Mouse (Mus musculus) liver, embryonic 12.5 days (tissue): Measurements from ENCODE around the gene Twist2. TPM values are rescaled to one million over a fixed set of nuclear protein-coding genes. Genes with fewer than 3 reads are reported as not detected.

Source experiments
- ATAC-seq: fragments of 200-750 bp; cut with Nextera tagmentation; 2 replicates; pipeline ENCODE4 v1.8.0; 2017; ENCODE audit warnings: moderate number of reproducible peaks, mild to moderate bottlenecking, moderate library complexity
- H3K27ac ChIP-seq: fragments of 300-500 bp; sonication (generic); 2 replicates; pipeline ENCODE4 v1.5.1; 2016; ENCODE audit warnings: mild to moderate bottlenecking
- H3K27me3 ChIP-seq: fragments of 300-500 bp; sonication (generic); replicated peaks from 2 replicates; pipeline ENCODE4 v1.6.1; 2016; ENCODE audit warnings: mild to moderate bottlenecking, moderate library complexity
- H3K36me3 ChIP-seq: fragments of 300-500 bp; sonication (generic); 2 replicates; pipeline ENCODE4 v1.6.1; 2016; ENCODE audit warnings: mild to moderate bottlenecking, moderate library complexity
- H3K4me1 ChIP-seq: fragments of 300-500 bp; sonication (generic); 2 replicates; pipeline ENCODE4 v1.6.1; 2016
- H3K4me2 ChIP-seq: fragments of 300-500 bp; sonication (generic); 2 replicates; pipeline ENCODE4 v1.6.1; 2016; ENCODE audit warnings: mild to moderate bottlenecking, moderate library complexity
- H3K4me3 ChIP-seq: fragments of 300-500 bp; sonication (generic); 2 replicates; pipeline ENCODE4 v1.5.1; 2016; ENCODE audit warnings: mild to moderate bottlenecking, moderate library complexity
- H3K9ac ChIP-seq: fragments of 300-500 bp; sonication (generic); 2 replicates; pipeline ENCODE4 v1.6.1; 2016; ENCODE audit warnings: mild to moderate bottlenecking, moderate library complexity
- H3K9me3 ChIP-seq: fragments of 300-500 bp; sonication (generic); replicated peaks from 2 replicates; pipeline ENCODE4 v1.6.1; 2016; ENCODE audit warnings: mild to moderate bottlenecking, moderate library complexity
- WGBS: fragments of 180-500 bp; shearing (Covaris S2); methylation state at CpG from one replicate; pipeline ENCODE4 v1.1.7; 2016; ENCODE audit not compliant: insufficient replicate concordance; 5-methylcytosine and 5-hydroxymethylcytosine counted together
- polyA plus RNA-seq: library from polyadenylated mRNA; unstranded; fragments of >200 nt; fragmentation: Nextera tagmentation; extraction: Ambion mirVana; gene quantifications from 2 replicates; pipeline ENCODE4 v1.2.1, GENCODE M21; 2016

Gene Twist2
- 0.87 and 1.0 TPM in 2 replicates for polyA plus RNA-seq

DNA sequence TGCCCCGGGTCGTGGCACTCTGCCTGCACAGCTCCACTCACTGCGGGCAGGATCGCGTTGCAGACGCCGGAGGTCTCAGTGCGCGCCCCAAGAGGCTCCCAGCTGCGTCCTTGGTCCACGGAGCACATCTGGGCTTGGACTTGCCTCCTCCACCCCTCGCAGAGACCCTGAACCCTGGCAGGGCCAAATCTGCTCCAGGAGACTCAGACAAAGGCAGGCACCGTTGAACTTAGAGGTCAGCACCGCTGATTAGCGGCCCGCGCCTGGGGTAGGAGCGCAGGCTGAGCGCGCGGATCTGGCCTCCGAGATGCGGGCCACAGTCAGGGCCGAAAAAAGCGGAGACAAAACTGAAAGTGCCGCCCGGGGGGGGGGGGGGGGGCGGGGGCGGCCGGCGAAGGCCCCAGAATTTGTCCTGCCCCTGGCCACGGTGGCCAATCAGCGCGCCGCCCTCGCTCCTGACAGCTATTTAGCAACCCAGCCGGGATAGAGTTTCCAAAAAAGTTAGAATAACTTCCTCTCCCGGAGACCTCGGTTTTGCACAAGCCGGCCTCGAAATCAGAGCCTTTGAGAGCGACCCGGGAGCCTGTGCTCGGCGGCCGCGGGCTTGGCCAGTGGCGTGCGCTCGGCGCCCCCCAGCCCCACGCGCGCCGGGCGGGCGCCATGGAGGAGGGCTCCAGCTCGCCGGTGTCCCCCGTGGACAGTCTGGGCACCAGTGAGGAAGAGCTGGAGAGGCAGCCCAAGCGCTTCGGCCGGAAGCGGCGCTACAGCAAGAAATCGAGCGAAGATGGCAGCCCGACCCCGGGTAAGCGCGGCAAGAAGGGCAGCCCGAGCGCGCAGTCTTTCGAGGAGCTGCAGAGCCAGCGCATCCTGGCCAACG is at the start of gene Twist2:
Twist2 (plus strand) TSS at position 495 of the 877 bp plus-strand sequence.
- Histone ChIP-seq H3K9me3 (no peaks in the 10 kb centered on the region), H3K4me3 (peak within 1 kb of the TSS; percentile 48), H3K4me1 (no peaks in the 10 kb centered on the region), H3K9ac (no peak within 1 kb of the TSS), H3K27ac (no peak within 1 kb of the TSS), H3K4me2 (peak within 1 kb of the TSS; percentile 68), H3K36me3 (no peaks in the 10 kb centered on the region), H3K27me3 (peaks cover 57% of the 10 kb centered on the region)
- ATAC-seq: no peak
- 2% methylated on average over 71 of the region's 77 CpGs for WGBS

- 74% methylated on average over 9 of the region's 9 CpGs for WGBS
- Histone ChIP-seq H3K4me1 (no peaks in the 10 kb centered on the region), H3K36me3 (no peaks in the 10 kb centered on the region), H3K27ac (no peak overlapping the region), H3K9ac (no peak overlapping the region), H3K27me3 (no peaks in the 10 kb centered on the region), H3K9me3 (no peaks in the 10 kb centered on the region), H3K4me3 (no peak overlapping the region), H3K4me2 (no peak overlapping the region)
- no peak for ATAC-seq
Measured at GRCm38 (mm10) chr1:91752931-91753330, 48.3 kb upstream of the Twist2 start.

DNA sequence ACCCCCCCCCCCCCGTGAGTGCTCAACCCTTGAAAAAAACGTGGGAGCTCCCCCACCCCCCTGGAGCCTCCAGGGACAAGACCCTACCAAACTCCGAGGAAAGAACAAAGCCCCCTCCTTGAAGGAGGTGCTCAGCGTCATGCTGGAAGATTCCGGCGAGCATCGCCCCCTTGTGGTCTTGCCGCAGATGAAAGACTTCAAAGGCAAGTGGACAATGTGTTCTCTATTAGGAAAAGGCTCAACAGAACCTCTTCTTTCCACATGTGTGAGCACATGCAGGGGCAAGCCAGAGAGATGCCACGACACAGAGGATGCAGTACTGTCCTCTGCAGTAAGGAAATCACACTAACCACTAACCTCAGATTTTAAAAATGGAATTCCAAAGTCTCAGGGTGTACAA is 46.2 kb upstream of the Twist2 start:
- no peak for ATAC-seq
- WGBS: 5% methylated on average over 9 of the region's 9 CpGs

GRCm38 (mm10) chr1:91757292-91757691 is 44.0 kb upstream of the Twist2 start:
- no peaks in the 10 kb centered on the region for H3K4me1 ChIP-seq
- no peak for ATAC-seq
- peak overlapping the region; percentile 33 for H3K4me2 ChIP-seq
- no peaks in the 10 kb centered on the region for H3K9me3 ChIP-seq
- H3K9ac ChIP-seq: no peak overlapping the region
- H3K27ac ChIP-seq: no peak overlapping the region
- WGBS: 61% methylated on average over 16 of the region's 16 CpGs
- no peaks in the 10 kb centered on the region for H3K27me3 ChIP-seq
- H3K36me3 ChIP-seq: no peaks in the 10 kb centered on the region
- no peak overlapping the region for H3K4me3 ChIP-seq

More for the DNA sequence above, 46.2 kb upstream of the Twist2 start:
- Histone ChIP-seq H3K9ac (no peak overlapping the region), H3K27me3 (no peaks in the 10 kb centered on the region), H3K36me3 (no peaks in the 10 kb centered on the region), H3K9me3 (no peaks in the 10 kb centered on the region), H3K27ac (no peak overlapping the region), H3K4me3 (no peak overlapping the region), H3K4me1 (no peaks in the 10 kb centered on the region), H3K4me2 (no peak overlapping the region)

DNA sequence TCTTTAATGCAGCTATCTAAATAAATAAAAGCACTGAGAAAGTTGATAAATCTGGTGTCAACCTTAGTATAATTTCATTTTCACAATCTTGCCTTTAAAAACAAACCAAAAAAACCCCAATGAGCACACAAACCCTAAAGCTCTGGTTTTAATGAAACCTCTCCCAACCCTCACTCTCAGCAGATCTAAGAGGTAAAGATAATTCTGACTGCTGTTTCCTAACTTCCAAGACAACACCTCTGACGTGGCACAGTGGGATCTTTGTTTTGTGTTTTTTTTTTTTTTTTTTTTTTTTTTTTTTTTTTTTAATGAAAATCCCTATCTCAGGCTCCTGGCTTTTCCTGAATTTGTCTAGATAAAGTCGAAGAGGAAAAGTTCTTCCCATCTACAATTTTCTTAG is 43.1 kb upstream of the Twist2 start:
- Histone ChIP-seq H3K9me3 (no peaks in the 10 kb centered on the region), H3K4me1 (no peaks in the 10 kb centered on the region), H3K27ac (no peak overlapping the region), H3K36me3 (no peaks in the 10 kb centered on the region), H3K27me3 (no peaks in the 10 kb centered on the region), H3K4me2 (no peak overlapping the region), H3K4me3 (no peak overlapping the region), H3K9ac (no peak overlapping the region)
- ATAC-seq: no peak
- WGBS: 43% methylated on average over 2 of the region's 2 CpGs

GRCm38 (mm10) chr1:91758600-91759515 is 42.4 kb upstream of the Twist2 start:
- Histone ChIP-seq H3K9ac (no peak overlapping the region), H3K36me3 (no peaks in the 10 kb centered on the region), H3K4me1 (no peaks in the 10 kb centered on the region), H3K27ac (no peak overlapping the region), H3K27me3 (no peaks in the 10 kb centered on the region), H3K4me2 (no peak overlapping the region), H3K4me3 (no peak overlapping the region), H3K9me3 (no peaks in the 10 kb centered on the region)
- WGBS: 62% methylated on average over 12 of the region's 12 CpGs
- no peak for ATAC-seq

- Histone ChIP-seq H3K4me2 (no peak overlapping the region), H3K27ac (no peak overlapping the region), H3K9me3 (no peaks in the 10 kb centered on the region), H3K27me3 (no peaks in the 10 kb centered on the region), H3K4me1 (no peaks in the 10 kb centered on the region), H3K4me3 (no peak overlapping the region), H3K36me3 (no peaks in the 10 kb centered on the region), H3K9ac (no peak overlapping the region)
- no peak for ATAC-seq
- WGBS: 62% methylated on average over 14 of the region's 14 CpGs
Measured at GRCm38 (mm10) chr1:91760140-91760986, 40.9 kb upstream of the Twist2 start.

GRCm38 (mm10) chr1:91762528-91763091 is 38.7 kb upstream of the Twist2 start:
- no peak overlapping the region for H3K9ac ChIP-seq
- no peak for ATAC-seq
- no peaks in the 10 kb centered on the region for H3K36me3 ChIP-seq
- H3K27me3 ChIP-seq: no peaks in the 10 kb centered on the region
- no peak overlapping the region for H3K4me3 ChIP-seq
- H3K27ac ChIP-seq: no peak overlapping the region
- H3K9me3 ChIP-seq: no peaks in the 10 kb centered on the region
- H3K4me1 ChIP-seq: no peaks in the 10 kb centered on the region
- WGBS: 66% methylated on average over 12 of the region's 12 CpGs
- no peak overlapping the region for H3K4me2 ChIP-seq

GRCm38 (mm10) chr1:91770221-91770624 is 31.0 kb upstream of the Twist2 start:
- Histone ChIP-seq H3K4me1 (peaks cover 8% of the 10 kb centered on the region; the same call in 1 of the 2 replicates), H3K4me3 (no peak overlapping the region), H3K4me2 (peak overlapping the region; percentile 38; the same call in 1 of the 2 replicates), H3K9me3 (no peaks in the 10 kb centered on the region), H3K36me3 (no peaks in the 10 kb centered on the region), H3K27ac (no peak overlapping the region), H3K27me3 (peaks cover 20% of the 10 kb centered on the region), H3K9ac (no peak overlapping the region)
- WGBS: 23% methylated on average over 12 of the region's 12 CpGs
- ATAC-seq: no peak

GRCm38 (mm10) chr1:91770676-91771075 is 30.6 kb upstream of the Twist2 start:
- Histone ChIP-seq H3K4me2 (peak overlapping the region; percentile 38), H3K9me3 (no peaks in the 10 kb centered on the region), H3K27me3 (peaks cover 20% of the 10 kb centered on the region), H3K4me1 (peaks cover 8% of the 10 kb centered on the region; the same call in 1 of the 2 replicates), H3K9ac (no peak overlapping the region), H3K27ac (no peak overlapping the region), H3K4me3 (no peak overlapping the region), H3K36me3 (no peaks in the 10 kb centered on the region)
- ATAC-seq: no peak
- 14% methylated on average over 10 of the region's 10 CpGs for WGBS

DNA sequence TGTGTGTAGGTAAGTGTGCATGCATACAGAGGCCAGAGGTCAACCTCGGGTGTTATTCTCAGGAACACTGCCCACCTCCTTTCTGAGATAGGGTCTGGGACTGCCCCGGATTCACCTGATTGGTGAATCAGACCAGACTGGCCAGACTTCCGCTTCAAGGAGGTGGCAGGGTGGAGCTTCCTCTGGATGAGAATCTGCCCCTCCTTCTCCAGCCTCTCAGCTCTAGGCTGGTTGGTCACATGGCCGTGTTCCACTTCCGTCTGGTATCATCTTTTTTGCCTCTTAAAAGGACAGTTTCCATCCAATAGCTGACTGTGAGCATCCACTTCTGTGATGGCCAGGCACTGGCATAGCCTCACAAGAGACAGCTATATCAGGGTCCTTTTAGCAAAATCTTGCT is 24.3 kb upstream of the Twist2 start:
- Histone ChIP-seq H3K27me3 (peaks cover 7% of the 10 kb centered on the region; the same call in 1 of the 2 replicates), H3K27ac (no peak overlapping the region), H3K9me3 (no peaks in the 10 kb centered on the region), H3K4me2 (no peak overlapping the region), H3K4me3 (no peak overlapping the region), H3K9ac (no peak overlapping the region), H3K36me3 (no peaks in the 10 kb centered on the region), H3K4me1 (no peaks in the 10 kb centered on the region)
- 40% methylated on average over 5 of the region's 5 CpGs for WGBS
- no peak for ATAC-seq
